Mouse (Mus musculus) stomach, embryonic 15.5 days (tissue): Measurements from ENCODE around the gene Zim1. TPM values are rescaled to one million over a fixed set of nuclear protein-coding genes. Genes with fewer than 3 reads are reported as not detected.

Experiments
- ATAC-seq: fragments of 200-750 bp; cut with Nextera tagmentation; 2 replicates; pipeline ENCODE4 v1.8.0; 2017; ENCODE audit warnings: low read depth, moderate number of reproducible peaks, moderate TSS enrichment; ENCODE audit not compliant: insufficient read depth, low FRiP score
- H3K27ac ChIP-seq: fragments of 300-500 bp; sonication (generic); 2 replicates; pipeline ENCODE4 v1.5.1; 2015; ENCODE audit warnings: mild to moderate bottlenecking, inconsistent platforms
- H3K27me3 ChIP-seq: fragments of 300-500 bp; sonication (generic); replicated peaks from 2 replicates; pipeline ENCODE4 v1.6.1; 2015; ENCODE audit warnings: inconsistent platforms
- H3K36me3 ChIP-seq: fragments of 300-500 bp; sonication (generic); 2 replicates; pipeline ENCODE4 v1.6.1; 2015; ENCODE audit warnings: inconsistent platforms
- H3K4me1 ChIP-seq: fragments of 300-500 bp; sonication (generic); 2 replicates; pipeline ENCODE4 v1.6.1; 2015; ENCODE audit warnings: inconsistent platforms
- H3K4me2 ChIP-seq: fragments of 300-500 bp; sonication (generic); 2 replicates; pipeline ENCODE4 v1.6.1; 2015; ENCODE audit warnings: mild to moderate bottlenecking, inconsistent platforms
- H3K4me3 ChIP-seq: fragments of 300-500 bp; sonication (generic); replicated peaks from 2 replicates; pipeline ENCODE4 v1.5.1; 2015; ENCODE audit warnings: inconsistent platforms
- H3K9ac ChIP-seq: fragments of 300-500 bp; sonication (generic); 2 replicates; pipeline ENCODE4 v1.6.1; 2015; ENCODE audit warnings: inconsistent platforms
- H3K9me3 ChIP-seq: fragments of 300-500 bp; sonication (generic); 2 replicates; pipeline ENCODE4 v1.6.1; 2016; ENCODE audit warnings: inconsistent platforms
- WGBS: fragments of 180-500 bp; shearing (Covaris S2); methylation state at CpG from one replicate; pipeline ENCODE4 v1.1.7; 2015; 5-methylcytosine and 5-hydroxymethylcytosine counted together
- polyA plus RNA-seq: library from polyadenylated mRNA; unstranded; fragments of >200 nt; fragmentation: Nextera tagmentation; extraction: Ambion mirVana; gene quantifications from 2 replicates; pipeline ENCODE4 v1.2.1, GENCODE M21; 2015

Gene Zim1
- polyA plus RNA-seq, 1 experiment from 2014 or later: 5.3 TPM

DNA sequence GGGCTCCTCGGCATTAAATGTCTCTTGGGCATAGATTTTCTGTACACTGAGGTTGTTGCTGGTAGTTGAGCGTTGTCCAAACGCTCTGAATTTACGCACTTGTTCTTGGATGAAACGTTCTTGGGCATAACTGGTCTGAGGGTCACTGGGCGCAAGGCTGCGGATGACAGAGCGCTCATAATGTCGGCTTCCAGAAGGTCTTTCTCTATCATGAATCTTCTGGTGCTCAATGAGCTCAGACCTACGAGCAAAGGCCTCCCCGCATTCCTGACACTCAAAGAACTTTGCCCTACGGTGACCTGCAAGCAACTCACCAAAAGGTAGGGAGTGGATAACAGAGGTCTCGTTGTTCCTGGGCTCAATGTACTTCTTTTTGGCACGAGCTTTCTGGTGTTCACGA, 13.1 kb upstream of the Zim1 start:
- no peak overlapping the region for H3K9ac ChIP-seq
- peaks cover 29% of the 10 kb centered on the region; the same call in 1 of the 2 replicates for H3K36me3 ChIP-seq
- no peak overlapping the region for H3K27ac ChIP-seq
- H3K27me3 ChIP-seq: no peaks in the 10 kb centered on the region
- no peak overlapping the region for H3K4me3 ChIP-seq
- no peaks in the 10 kb centered on the region for H3K4me1 ChIP-seq
- no peak for ATAC-seq
- no peaks in the 10 kb centered on the region for H3K9me3 ChIP-seq
- WGBS: 91% methylated on average over 15 of the region's 15 CpGs
- no peak overlapping the region for H3K4me2 ChIP-seq

DNA sequence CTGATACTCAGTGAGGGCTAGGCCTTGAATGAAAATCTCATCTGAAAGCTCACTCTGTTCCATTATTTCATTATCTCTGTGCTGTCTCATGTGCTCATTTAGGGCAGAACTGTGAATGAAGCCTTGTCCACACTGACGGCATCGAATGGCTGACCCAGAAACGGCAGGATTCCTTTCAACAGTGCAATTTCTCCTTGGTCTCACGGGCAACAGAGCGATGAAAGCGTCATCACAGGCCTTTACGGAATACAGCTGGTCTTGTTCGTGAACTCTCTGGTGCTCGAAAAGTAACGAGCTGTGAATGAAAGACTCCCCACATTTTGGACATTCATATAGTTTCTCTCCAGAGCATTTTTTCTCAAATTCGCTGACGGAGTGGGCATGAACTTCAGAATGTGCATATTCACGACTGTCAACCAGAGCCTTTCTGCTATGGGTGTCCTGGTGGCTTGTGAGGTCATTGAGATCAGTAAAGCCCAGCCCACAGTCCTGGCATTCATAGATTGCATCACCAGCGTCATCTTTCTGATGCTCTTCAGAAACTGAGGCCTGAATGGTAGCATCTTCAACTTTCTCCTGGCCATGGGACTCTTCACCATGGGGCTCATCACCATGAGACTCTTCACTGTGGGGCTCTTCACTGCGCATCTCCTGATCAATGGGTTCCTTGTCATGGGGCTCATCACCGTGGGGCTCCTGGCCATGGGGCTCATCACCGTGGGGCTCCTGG, 12.4 kb upstream of the Zim1 start:
- Histone ChIP-seq H3K36me3 (peaks cover 29% of the 10 kb centered on the region; the same call in 1 of the 2 replicates), H3K27ac (no peak overlapping the region), H3K4me3 (no peak overlapping the region), H3K4me2 (no peak overlapping the region), H3K4me1 (no peaks in the 10 kb centered on the region), H3K9me3 (no peaks in the 10 kb centered on the region), H3K27me3 (no peaks in the 10 kb centered on the region), H3K9ac (no peak overlapping the region)
- WGBS: 79% methylated on average over 17 of the region's 17 CpGs
- no peak for ATAC-seq

DNA sequence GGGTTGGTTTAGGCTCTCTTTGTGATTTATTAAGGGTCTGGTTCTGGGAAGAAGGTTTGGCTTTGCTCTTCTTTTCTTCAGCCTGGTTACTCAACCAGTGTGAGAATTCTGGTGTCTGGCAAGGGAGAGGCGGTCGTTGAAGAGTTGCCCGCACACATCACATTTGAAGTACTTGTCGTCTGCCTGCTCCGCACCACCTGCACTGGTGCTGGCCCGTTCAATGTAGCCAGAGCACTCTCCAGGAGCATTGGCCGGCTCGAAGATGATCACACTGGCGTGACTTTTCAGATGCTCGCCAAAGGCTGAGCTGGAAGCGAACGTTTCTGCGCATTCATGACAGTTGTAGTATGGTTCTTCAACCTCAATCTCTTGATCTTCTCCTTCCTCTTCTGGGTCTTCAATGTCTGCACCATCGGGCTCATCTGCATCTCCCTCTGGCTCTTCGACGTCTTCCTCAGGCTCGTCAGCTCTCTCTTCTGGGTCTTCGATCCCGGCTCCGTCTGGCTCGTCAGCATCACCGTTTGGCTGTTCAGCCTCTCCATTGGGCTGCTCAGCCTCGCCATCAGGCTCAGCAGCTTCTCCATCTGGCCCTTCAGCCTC, 11.3 kb upstream of the Zim1 start:
- Histone ChIP-seq H3K4me2 (no peak overlapping the region), H3K9ac (no peak overlapping the region), H3K27me3 (no peaks in the 10 kb centered on the region), H3K4me1 (no peaks in the 10 kb centered on the region), H3K9me3 (no peaks in the 10 kb centered on the region), H3K36me3 (peaks cover 25% of the 10 kb centered on the region; the same call in 1 of the 2 replicates), H3K27ac (no peak overlapping the region), H3K4me3 (no peak overlapping the region)
- 90% methylated on average over 23 of the region's 23 CpGs for WGBS
- no peak for ATAC-seq

DNA sequence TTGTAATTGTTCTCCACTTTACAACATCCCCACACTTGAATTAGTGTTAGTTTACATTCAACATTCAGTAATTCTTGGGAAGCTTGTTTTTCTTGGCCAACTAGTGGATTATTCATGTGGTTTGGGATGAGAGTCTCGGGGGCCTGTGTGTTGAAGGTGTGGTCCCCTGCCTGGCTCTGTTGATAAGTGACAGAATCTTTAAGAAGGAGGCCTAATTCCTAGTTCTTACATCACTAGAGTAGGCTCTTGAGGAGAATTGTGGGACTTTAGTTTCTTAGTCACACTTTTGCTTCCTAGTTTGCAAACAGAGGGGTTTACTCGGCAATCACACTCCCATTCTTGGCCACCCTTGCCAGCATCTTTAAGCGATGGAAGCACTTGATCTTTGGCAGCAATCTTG, 3.0 kb upstream of the Zim1 start:
- Histone ChIP-seq H3K4me1 (no peaks in the 10 kb centered on the region), H3K27ac (no peak overlapping the region), H3K9ac (no peak overlapping the region), H3K36me3 (no peaks in the 10 kb centered on the region), H3K4me3 (no peak overlapping the region), H3K27me3 (no peaks in the 10 kb centered on the region), H3K9me3 (no peaks in the 10 kb centered on the region), H3K4me2 (no peak overlapping the region)
- ATAC-seq: no peak
- WGBS: 80% methylated on average over 3 of the region's 3 CpGs

DNA sequence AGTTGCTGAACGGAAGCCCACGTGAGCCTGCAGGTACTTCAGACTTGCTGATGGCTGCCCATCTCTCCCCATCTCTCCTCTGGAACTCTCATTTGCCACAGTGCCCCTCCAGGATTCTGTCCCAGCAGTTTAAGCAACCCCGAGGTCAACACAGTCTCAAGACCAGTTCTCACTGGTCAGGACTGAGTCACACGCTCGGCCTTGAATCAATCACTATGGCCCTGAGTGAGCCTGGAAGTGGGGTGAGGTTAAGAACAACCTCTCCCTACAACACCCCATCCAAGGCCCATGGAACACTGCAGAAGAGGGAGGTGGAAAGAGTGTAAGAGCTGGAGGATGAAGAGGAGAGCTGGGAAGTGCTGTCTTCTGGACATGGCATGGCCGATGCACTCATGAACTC, 10.7 kb downstream of the Zim1 start:
- WGBS: 90% methylated on average over 6 of the region's 6 CpGs
- H3K9ac ChIP-seq: no peak overlapping the region
- H3K9me3 ChIP-seq: no peaks in the 10 kb centered on the region
- no peaks in the 10 kb centered on the region for H3K36me3 ChIP-seq
- no peak overlapping the region for H3K4me2 ChIP-seq
- no peaks in the 10 kb centered on the region for H3K27me3 ChIP-seq
- H3K4me3 ChIP-seq: no peak overlapping the region
- H3K27ac ChIP-seq: no peak overlapping the region
- no peak for ATAC-seq
- no peaks in the 10 kb centered on the region for H3K4me1 ChIP-seq

DNA sequence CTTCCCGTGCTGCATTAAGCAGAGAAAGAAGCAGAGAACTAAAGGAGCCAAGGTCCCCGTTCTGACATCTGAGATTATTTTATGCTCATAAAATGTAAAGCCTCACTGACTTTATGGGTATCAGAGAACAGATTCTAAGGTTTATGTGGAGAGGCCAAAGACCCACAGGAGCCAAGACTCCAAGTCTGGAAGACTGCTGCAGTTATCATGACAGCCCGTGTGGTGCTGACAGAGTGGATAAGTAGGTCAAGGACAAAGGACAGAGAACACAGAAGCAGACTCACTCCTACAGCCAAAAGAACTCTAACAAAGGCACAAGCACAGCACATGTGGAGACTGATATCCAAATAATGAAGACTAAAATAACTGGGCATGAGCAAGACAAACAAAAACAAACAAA, 29.5 kb downstream of the Zim1 start:
- Histone ChIP-seq H3K4me3 (no peak overlapping the region), H3K4me1 (no peaks in the 10 kb centered on the region), H3K36me3 (no peaks in the 10 kb centered on the region), H3K4me2 (no peak overlapping the region), H3K27ac (no peak overlapping the region), H3K27me3 (no peaks in the 10 kb centered on the region), H3K9me3 (no peaks in the 10 kb centered on the region), H3K9ac (no peak overlapping the region)
- WGBS: 61% methylated on average over 3 of the region's 3 CpGs
- ATAC-seq: no peak

DNA sequence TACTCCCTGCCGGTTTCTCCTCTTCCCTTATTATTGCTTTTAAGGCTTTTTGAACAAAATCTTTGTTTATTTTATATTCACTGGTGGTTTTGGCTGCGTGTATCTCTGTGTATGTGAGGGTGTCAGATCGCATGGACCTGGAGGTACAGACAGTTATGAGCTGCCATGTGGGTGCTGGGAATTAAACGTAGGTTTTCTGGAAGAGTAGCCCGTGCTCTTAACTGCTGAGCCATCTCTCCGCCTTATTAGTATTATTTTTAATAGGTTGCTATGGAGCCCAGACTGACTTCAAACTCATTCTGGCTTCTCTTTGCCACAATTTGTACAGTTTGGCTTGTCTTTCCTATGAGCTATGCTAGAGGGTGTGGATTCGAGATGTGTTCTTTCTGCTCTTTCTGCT, 32.8 kb downstream of the Zim1 start:
- Histone ChIP-seq H3K9me3 (no peaks in the 10 kb centered on the region), H3K9ac (no peak overlapping the region), H3K27me3 (no peaks in the 10 kb centered on the region), H3K4me3 (no peak overlapping the region), H3K36me3 (no peaks in the 10 kb centered on the region), H3K4me2 (no peak overlapping the region), H3K27ac (no peak overlapping the region), H3K4me1 (no peaks in the 10 kb centered on the region)
- WGBS: 60% methylated on average over 7 of the region's 7 CpGs
- ATAC-seq: no peak

DNA sequence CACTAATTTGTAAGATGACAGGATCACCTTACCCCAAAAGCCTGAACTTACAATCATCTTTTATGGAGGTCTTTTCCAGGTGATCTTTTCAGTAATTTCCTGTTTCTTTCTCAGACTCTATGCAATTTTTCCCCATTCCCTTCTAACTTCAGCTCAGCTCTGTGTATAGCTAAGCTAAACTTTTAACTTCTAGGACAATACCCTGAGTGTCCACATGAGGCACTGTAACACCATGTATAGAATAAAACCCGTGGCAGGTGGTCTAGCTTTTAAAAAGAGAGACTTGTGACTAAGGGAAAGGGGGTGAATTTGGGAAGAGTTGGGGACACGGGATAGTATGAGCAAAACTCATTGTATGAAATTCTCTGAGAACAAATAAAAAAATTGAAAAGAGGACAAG, 36.6 kb downstream of the Zim1 start:
- H3K4me3 ChIP-seq: no peak overlapping the region
- no peak for ATAC-seq
- WGBS: 28% methylated on average over 2 of the region's 2 CpGs
- no peak overlapping the region for H3K27ac ChIP-seq
- H3K9me3 ChIP-seq: no peaks in the 10 kb centered on the region
- no peaks in the 10 kb centered on the region for H3K36me3 ChIP-seq
- H3K4me1 ChIP-seq: no peaks in the 10 kb centered on the region
- no peak overlapping the region for H3K4me2 ChIP-seq
- H3K27me3 ChIP-seq: no peaks in the 10 kb centered on the region
- no peak overlapping the region for H3K9ac ChIP-seq

DNA sequence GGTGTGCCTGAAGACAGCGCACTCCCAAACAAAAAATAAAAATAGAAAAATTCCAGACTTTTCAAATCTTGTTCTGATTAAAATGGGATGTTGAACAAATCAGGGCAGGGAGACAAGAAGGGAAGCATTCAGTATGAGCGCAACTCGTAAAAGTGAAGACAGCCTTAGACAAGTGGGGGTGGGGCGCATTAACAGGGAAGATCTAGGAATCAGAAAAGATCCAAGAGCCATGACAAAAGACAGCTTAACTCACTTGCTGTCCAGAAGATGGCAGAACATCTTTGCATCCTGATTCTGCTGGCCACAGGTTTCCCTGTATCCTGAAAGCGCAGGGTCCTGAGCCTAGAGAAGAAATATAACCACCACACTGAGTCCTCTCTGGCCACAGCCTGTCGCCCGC, 37.6 kb downstream of the Zim1 start:
- H3K9me3 ChIP-seq: no peaks in the 10 kb centered on the region
- H3K9ac ChIP-seq: no peak overlapping the region
- H3K27ac ChIP-seq: no peak overlapping the region
- H3K36me3 ChIP-seq: no peaks in the 10 kb centered on the region
- H3K27me3 ChIP-seq: no peaks in the 10 kb centered on the region
- no peak for ATAC-seq
- no peak overlapping the region for H3K4me3 ChIP-seq
- WGBS: 89% methylated on average over 7 of the region's 7 CpGs
- no peaks in the 10 kb centered on the region for H3K4me1 ChIP-seq
- no peak overlapping the region for H3K4me2 ChIP-seq

DNA sequence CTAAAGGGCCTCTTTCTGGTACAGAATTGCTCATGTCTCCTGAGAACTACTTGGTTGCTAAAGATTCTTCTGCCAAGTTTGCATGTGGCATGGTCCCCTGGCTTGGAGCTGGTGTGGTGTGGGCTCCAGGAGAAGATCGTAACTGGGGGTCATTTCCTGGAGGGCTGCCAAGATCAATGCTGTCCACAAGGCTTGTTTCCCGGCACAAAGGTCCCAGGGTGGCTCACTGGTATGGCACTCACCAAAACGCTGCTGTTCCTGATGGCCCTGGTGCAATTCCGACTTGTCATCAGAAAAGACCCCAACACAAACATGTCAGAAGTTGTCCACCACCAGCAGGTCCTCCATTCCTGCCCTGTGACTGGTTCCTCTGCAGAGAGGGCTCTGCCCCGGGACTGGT, 44.1 kb downstream of the Zim1 start:
- WGBS: 64% methylated on average over 5 of the region's 5 CpGs
- no peak overlapping the region for H3K9ac ChIP-seq
- H3K4me3 ChIP-seq: no peak overlapping the region
- H3K9me3 ChIP-seq: no peaks in the 10 kb centered on the region
- no peaks in the 10 kb centered on the region for H3K27me3 ChIP-seq
- no peaks in the 10 kb centered on the region for H3K4me1 ChIP-seq
- no peak overlapping the region for H3K4me2 ChIP-seq
- no peak overlapping the region for H3K27ac ChIP-seq
- ATAC-seq: no peak
- H3K36me3 ChIP-seq: no peaks in the 10 kb centered on the region

DNA sequence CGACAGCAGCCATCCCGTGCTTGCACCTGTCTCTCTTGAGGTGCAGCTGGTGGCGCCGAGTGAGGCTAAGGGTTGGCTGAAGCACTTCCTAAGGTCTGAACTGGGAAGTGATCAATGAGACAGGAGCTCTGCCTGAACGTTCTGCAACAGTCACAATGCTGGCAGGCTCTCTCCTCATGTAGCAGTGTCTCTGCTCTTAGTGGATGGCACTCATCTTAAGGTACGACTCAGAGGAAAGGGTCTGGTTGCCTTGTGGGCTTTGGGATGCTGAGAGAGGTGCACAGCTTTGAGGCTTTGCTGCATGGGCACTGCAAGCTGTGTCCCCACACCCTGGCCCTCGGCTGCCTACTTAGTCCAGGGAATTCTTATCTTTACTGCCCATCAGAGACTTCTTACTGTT, 45.0 kb downstream of the Zim1 start:
- Histone ChIP-seq H3K27me3 (no peaks in the 10 kb centered on the region), H3K27ac (no peak overlapping the region), H3K4me2 (no peak overlapping the region), H3K4me1 (no peaks in the 10 kb centered on the region), H3K9me3 (no peaks in the 10 kb centered on the region), H3K9ac (no peak overlapping the region), H3K36me3 (no peaks in the 10 kb centered on the region), H3K4me3 (no peak overlapping the region)
- 67% methylated on average over 7 of the region's 7 CpGs for WGBS
- no peak for ATAC-seq

DNA sequence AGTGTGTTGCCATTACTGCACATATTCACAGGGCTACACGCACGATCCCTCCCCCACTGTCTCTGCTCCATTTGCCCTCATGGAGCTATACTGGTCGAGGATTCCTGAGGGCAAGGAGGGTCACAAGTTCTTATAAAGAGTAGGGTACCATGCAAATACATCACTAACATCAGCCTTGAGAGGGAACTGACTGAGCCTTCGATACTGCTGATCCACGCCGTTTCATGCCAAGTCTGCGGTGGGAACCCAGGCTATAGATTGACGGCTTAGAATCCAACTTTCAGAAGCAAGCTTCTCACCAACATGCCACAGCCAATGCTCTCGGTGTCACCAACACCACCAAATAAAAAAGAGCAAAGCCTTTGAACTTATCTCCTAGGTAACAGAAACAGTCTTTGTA, 45.7 kb downstream of the Zim1 start:
- Histone ChIP-seq H3K4me2 (no peak overlapping the region), H3K9ac (no peak overlapping the region), H3K36me3 (no peaks in the 10 kb centered on the region), H3K4me3 (no peak overlapping the region), H3K4me1 (no peaks in the 10 kb centered on the region), H3K27ac (no peak overlapping the region), H3K9me3 (no peaks in the 10 kb centered on the region), H3K27me3 (no peaks in the 10 kb centered on the region)
- 89% methylated on average over 9 of the region's 9 CpGs for WGBS
- ATAC-seq: no peak

DNA sequence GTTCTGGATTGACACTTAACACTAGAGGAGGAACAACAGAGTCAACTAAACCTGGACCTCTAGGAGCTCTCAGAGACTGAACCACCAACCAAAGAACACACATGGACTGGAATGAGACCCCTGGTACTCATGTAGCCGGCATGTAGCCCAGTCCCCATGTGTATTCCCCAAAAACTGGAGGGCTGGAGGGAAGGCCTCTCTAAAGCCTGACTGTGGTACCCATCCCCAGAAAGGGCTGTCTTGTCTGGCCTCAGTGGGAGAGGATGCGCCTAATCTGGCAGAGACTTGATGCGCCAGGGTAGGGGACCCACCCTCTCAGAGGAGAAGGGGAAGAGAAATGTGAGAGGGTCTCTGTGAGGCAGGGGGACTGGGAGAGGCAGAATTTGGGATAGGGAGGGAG, 50.4 kb downstream of the Zim1 start:
- Histone ChIP-seq H3K27ac (no peak overlapping the region), H3K9ac (no peak overlapping the region), H3K4me2 (no peak overlapping the region), H3K4me1 (no peaks in the 10 kb centered on the region), H3K9me3 (no peaks in the 10 kb centered on the region), H3K36me3 (no peaks in the 10 kb centered on the region), H3K27me3 (no peaks in the 10 kb centered on the region), H3K4me3 (no peak overlapping the region)
- 89% methylated on average over 3 of the region's 3 CpGs for WGBS
- ATAC-seq: no peak
